In genomic region chr7:142911682-142912081, GRCm38 (mm10) we compare ENCODE assay signal across 38 mouse cellular contexts. TPM values are rescaled to one million over a fixed set of nuclear protein-coding genes. Genes with fewer than 3 reads are reported as not detected.
"Had no signal": no experiment of that assay in that cellular context is flagged by ENCODE, and none has a peak within 500 bp of the region (broad histone marks: within the 10 kb centered on the region; RNA-seq: fewer than 3 reads in every experiment).

No protein-coding gene starts in this region.

- H3K4me2 ChIP-seq: limb, embryonic 12.5 days; limb, embryonic 13.5 days; limb, embryonic 15.5 days; liver, embryonic 11.5 days; liver, embryonic 12.5 days; liver, embryonic 13.5 days; liver, embryonic 15.5 days; lung, embryonic 14.5 days; lung, embryonic 15.5 days; midbrain, embryonic 11.5 days; midbrain, embryonic 12.5 days; midbrain, embryonic 13.5 days; midbrain, embryonic 15.5 days; neural tube, embryonic 12.5 days; neural tube, embryonic 13.5 days had no signal

- H3K4me1 ChIP-seq: limb, embryonic 12.5 days; limb, embryonic 13.5 days; liver, embryonic 12.5 days; liver, embryonic 13.5 days; liver, embryonic 15.5 days; lung, embryonic 15.5 days; megakaryocyte, embryonic 14.5 days; neural tube, embryonic 12.5 days had no signal

- H3K36me3 ChIP-seq: limb, embryonic 10.5 days; limb, embryonic 12.5 days; limb, embryonic 13.5 days; limb, embryonic 15.5 days; liver, embryonic 12.5 days; liver, embryonic 13.5 days; liver, embryonic 15.5 days; lung, embryonic 15.5 days; midbrain, embryonic 10.5 days; midbrain, embryonic 12.5 days; midbrain, embryonic 13.5 days; midbrain, embryonic 15.5 days; neural tube, embryonic 12.5 days; neural tube, embryonic 13.5 days had no signal

- H3K27ac ChIP-seq: limb, embryonic 10.5 days; limb, embryonic 12.5 days; limb, embryonic 13.5 days; limb, embryonic 15.5 days; liver, embryonic 12.5 days; liver, embryonic 13.5 days; liver, embryonic 14.5 days; liver, embryonic 15.5 days; lung, embryonic 15.5 days; macrophage; midbrain, embryonic 10.5 days; midbrain, embryonic 12.5 days; midbrain, embryonic 13.5 days; midbrain, embryonic 15.5 days; neural tube, embryonic 12.5 days; neural tube, embryonic 13.5 days had no signal

- H3K9me3 ChIP-seq: limb, embryonic 10.5 days; limb, embryonic 12.5 days; limb, embryonic 13.5 days; limb, embryonic 15.5 days; liver, embryonic 12.5 days; liver, embryonic 13.5 days; liver, embryonic 15.5 days; lung, embryonic 15.5 days; megakaryocyte, embryonic 14.5 days; midbrain, embryonic 10.5 days; midbrain, embryonic 12.5 days; midbrain, embryonic 13.5 days; midbrain, embryonic 15.5 days; neural tube, embryonic 12.5 days; neural tube, embryonic 13.5 days had no signal

- H3K4me3 ChIP-seq: limb, embryonic 10.5 days; limb, embryonic 12.5 days; limb, embryonic 13.5 days; limb, embryonic 15.5 days; liver, embryonic 12.5 days; liver, embryonic 13.5 days; liver, embryonic 15.5 days; lung, embryonic 15.5 days; megakaryocyte, embryonic 14.5 days; midbrain, embryonic 10.5 days; midbrain, embryonic 12.5 days; midbrain, embryonic 13.5 days; midbrain, embryonic 15.5 days; myocyte; neural tube, embryonic 12.5 days; neural tube, embryonic 13.5 days had no signal

- ATAC-seq: liver, embryonic 12.5 days; liver, postnatal 0 days; lung, postnatal 0 days; midbrain, embryonic 13.5 days; midbrain, embryonic 15.5 days; midbrain, embryonic 16.5 days had no signal

- H3K27me3 ChIP-seq: limb, embryonic 12.5 days; limb, embryonic 13.5 days; lung, embryonic 15.5 days; midbrain, embryonic 12.5 days; midbrain, embryonic 13.5 days; midbrain, embryonic 15.5 days; neural tube, embryonic 12.5 days; neural tube, embryonic 13.5 days had no signal

- H3K9ac ChIP-seq: limb, embryonic 12.5 days; limb, embryonic 13.5 days; limb, embryonic 15.5 days; liver, embryonic 12.5 days; liver, embryonic 13.5 days; liver, embryonic 14.5 days; liver, embryonic 15.5 days; liver, postnatal 0 days; lung, embryonic 14.5 days; lung, embryonic 15.5 days; midbrain, embryonic 12.5 days; midbrain, embryonic 13.5 days; midbrain, embryonic 15.5 days; neural tube, embryonic 12.5 days; neural tube, embryonic 13.5 days had no signal

- DNase-seq: left cerebral cortex, postnatal 4 days; liver; liver, embryonic 13.5 days; liver, postnatal 0 days; lung, adult 18-20 months; lung, adult 2 months; lung, embryonic 14.5 days; lung, postnatal 10 days; lung, postnatal 14 days; lung, postnatal 36 days; midbrain, embryonic 14.5 days had no signal

RNA-seq across cellular contexts. Expression of gene Th, which starts 19.2 kb away (rescaled TPM):
- total RNA-seq: liver, adult 2 months; megakaryocyte-erythroid progenitor cell, adult 5-6 weeks; monocyte, adult 5-6 weeks had no signal
- polyA plus RNA-seq: liver, adult 2 months; liver, embryonic 13.5 days; liver, postnatal 0 days; macrophage; myocyte had no signal

RNA-seq across cellular contexts. Expression of gene Ascl2, which starts 57.4 kb away (rescaled TPM):
- total RNA-seq: left cerebral cortex, postnatal 14 days; left cerebral cortex, postnatal 25 days; liver, adult 2 months; midbrain, postnatal 0 days; monocyte, adult 5-6 weeks had no signal
- polyA plus RNA-seq: liver, adult 2 months; myocyte had no signal
